Mouse (Mus musculus) lung, postnatal 0 days (tissue): ENCODE data around the gene Dazap1. TPM values are rescaled to one million over a fixed set of nuclear protein-coding genes. Genes with fewer than 3 reads are reported as not detected.

Source experiments
- ATAC-seq: fragments of 200-750 bp; cut with Nextera tagmentation; 2 replicates; pipeline ENCODE4 v1.8.0; 2017; ENCODE audit warnings: moderate library complexity
- DNase-seq: peaks from one replicate; pipeline ENCODE4 v3.0.0-alpha.2; 2016; ENCODE audit warnings: low spot score
- H3K27ac ChIP-seq: fragments of 300-500 bp; sonication (generic); 2 replicates; pipeline ENCODE4 v1.5.1; 2014; ENCODE audit warnings: antibody characterized with exemption, mild to moderate bottlenecking, low read length, mixed read lengths
- H3K27me3 ChIP-seq: fragments of 300-500 bp; sonication (generic); replicated peaks from 2 replicates; pipeline ENCODE4 v1.6.1; 2014; ENCODE audit warnings: low read length, mixed read lengths; ENCODE audit not compliant: insufficient read depth
- H3K36me3 ChIP-seq: fragments of 300-500 bp; sonication (generic); 2 replicates; pipeline ENCODE4 v1.6.1; 2014; ENCODE audit warnings: low read length, mixed read lengths; ENCODE audit not compliant: insufficient read depth
- H3K4me1 ChIP-seq: fragments of 300-500 bp; sonication (generic); 2 replicates; pipeline ENCODE4 v1.6.1; 2014; ENCODE audit warnings: antibody characterized with exemption, low read depth, low read length, mixed read lengths; ENCODE audit not compliant: insufficient read depth
- H3K4me2 ChIP-seq: fragments of 300-500 bp; sonication (generic); replicated peaks from 2 replicates; pipeline ENCODE4 v1.6.1; 2014; ENCODE audit warnings: low read depth, mild to moderate bottlenecking, low read length, moderate library complexity, mixed read lengths
- H3K4me3 ChIP-seq: fragments of 300-500 bp; sonication (generic); 2 replicates; pipeline ENCODE4 v1.5.1; 2014; ENCODE audit warnings: low read depth, low read length
- H3K9ac ChIP-seq: fragments of 300-500 bp; sonication (generic); replicated peaks from 2 replicates; pipeline ENCODE4 v1.6.1; 2014; ENCODE audit warnings: low read depth, mild to moderate bottlenecking
- H3K9me3 ChIP-seq: fragments of 300-500 bp; sonication (generic); 2 replicates; pipeline ENCODE4 v1.6.1; 2016; ENCODE audit warnings: low read length, mixed read lengths
- CTCF ChIP-seq: IDR thresholded peaks from 2 replicates; pipeline ENCODE4 v1.5.1; 2016; ENCODE audit warnings: antibody characterized with exemption, mild to moderate bottlenecking
- EP300 ChIP-seq: IDR thresholded peaks from 2 replicates; pipeline ENCODE4 v1.6.1; 2016; ENCODE audit warnings: antibody characterized with exemption, mild to moderate bottlenecking, control low read depth
- WGBS: fragments of 180-500 bp; shearing (Covaris S2); extraction: QIAGEN DNeasy Blood & Tissue Kit; methylation state at CpG from one replicate; pipeline ENCODE4 v1.1.7; 2014; 5-methylcytosine and 5-hydroxymethylcytosine counted together
- polyA plus RNA-seq: library from polyadenylated mRNA; unstranded; fragments of >200 nt; fragmentation: Nextera tagmentation; extraction: Ambion mirVana; gene quantifications from 2 replicates; pipeline ENCODE4 v1.2.1, GENCODE M21; 2015

Dazap1 gene
- polyA plus RNA-seq, 1 experiment from 2014 or later = 38.1 TPM

- Histone ChIP-seq H3K4me2 (peak overlapping the region; percentile 80), H3K27ac (peak overlapping the region; percentile 98), H3K36me3 (peaks cover 20% of the 10 kb centered on the region; the same call in 1 of the 2 replicates), H3K4me3 (peak overlapping the region; percentile 47), H3K9me3 (no peaks in the 10 kb centered on the region), H3K27me3 (no peaks in the 10 kb centered on the region), H3K4me1 (peaks cover 10% of the 10 kb centered on the region; the same call in 1 of the 2 replicates), H3K9ac (peak overlapping the region; percentile 39)
- DNase-seq (no peak), ATAC-seq (no peak)
- TF ChIP-seq CTCF (no peak), EP300 (no peak)
- 8% methylated on average over 19 of the region's 19 CpGs for WGBS
Measured at GRCm38 (mm10) chr10:80259861-80260641, 1.2 kb upstream of the Dazap1 start.

- TF ChIP-seq CTCF (no peak), EP300 (peak; percentile 73)
- peak; percentile 79 for ATAC-seq
- H3K4me3 ChIP-seq = peak overlapping the region; percentile 47
- peak overlapping the region; percentile 98 for H3K27ac ChIP-seq
- peak overlapping the region; percentile 80 for H3K4me2 ChIP-seq
- peaks cover 14% of the 10 kb centered on the region; the same call in 1 of the 2 replicates for H3K4me1 ChIP-seq
- H3K9ac ChIP-seq = peak overlapping the region; percentile 59
- no peaks in the 10 kb centered on the region for H3K27me3 ChIP-seq
- DNase-seq = peak; percentile 99
- peaks cover 5% of the 10 kb centered on the region; the same call in 1 of the 2 replicates for H3K36me3 ChIP-seq
- no peaks in the 10 kb centered on the region for H3K9me3 ChIP-seq
- WGBS = 0% methylated on average over 13 of the region's 14 CpGs
Measured at GRCm38 (mm10) chr10:80261585-80261968, 291 bp downstream of the Dazap1 start.

- Histone ChIP-seq H3K4me3 (peak overlapping the region; percentile 47; the same call in 1 of the 2 replicates), H3K4me1 (peaks cover 16% of the 10 kb centered on the region; the same call in 1 of the 2 replicates), H3K36me3 (no peaks in the 10 kb centered on the region), H3K4me2 (peak overlapping the region; percentile 80), H3K27me3 (no peaks in the 10 kb centered on the region), H3K27ac (peak overlapping the region; percentile 98; the same call in 1 of the 2 replicates), H3K9me3 (no peaks in the 10 kb centered on the region), H3K9ac (no peak overlapping the region)
- ATAC-seq (no peak), DNase-seq (no peak)
- no peak for TF ChIP-seq CTCF
- TF ChIP-seq EP300 = no peak
- WGBS = 64% methylated on average over 12 of the region's 12 CpGs
Measured at GRCm38 (mm10) chr10:80262169-80262568, 883 bp downstream of the Dazap1 start.

- Histone ChIP-seq H3K9ac (no peak overlapping the region), H3K36me3 (no peaks in the 10 kb centered on the region), H3K4me3 (no peak overlapping the region), H3K27me3 (no peaks in the 10 kb centered on the region), H3K4me1 (peaks cover 23% of the 10 kb centered on the region; the same call in 1 of the 2 replicates), H3K4me2 (no peak overlapping the region), H3K9me3 (no peaks in the 10 kb centered on the region), H3K27ac (no peak overlapping the region)
- no peak for ATAC-seq
- no peak for DNase-seq
- TF ChIP-seq CTCF = no peak
- no peak for TF ChIP-seq EP300
- 88% methylated on average over 10 of the region's 10 CpGs for WGBS
Measured at GRCm38 (mm10) chr10:80262776-80263365, 1.6 kb downstream of the Dazap1 start.

DNA sequence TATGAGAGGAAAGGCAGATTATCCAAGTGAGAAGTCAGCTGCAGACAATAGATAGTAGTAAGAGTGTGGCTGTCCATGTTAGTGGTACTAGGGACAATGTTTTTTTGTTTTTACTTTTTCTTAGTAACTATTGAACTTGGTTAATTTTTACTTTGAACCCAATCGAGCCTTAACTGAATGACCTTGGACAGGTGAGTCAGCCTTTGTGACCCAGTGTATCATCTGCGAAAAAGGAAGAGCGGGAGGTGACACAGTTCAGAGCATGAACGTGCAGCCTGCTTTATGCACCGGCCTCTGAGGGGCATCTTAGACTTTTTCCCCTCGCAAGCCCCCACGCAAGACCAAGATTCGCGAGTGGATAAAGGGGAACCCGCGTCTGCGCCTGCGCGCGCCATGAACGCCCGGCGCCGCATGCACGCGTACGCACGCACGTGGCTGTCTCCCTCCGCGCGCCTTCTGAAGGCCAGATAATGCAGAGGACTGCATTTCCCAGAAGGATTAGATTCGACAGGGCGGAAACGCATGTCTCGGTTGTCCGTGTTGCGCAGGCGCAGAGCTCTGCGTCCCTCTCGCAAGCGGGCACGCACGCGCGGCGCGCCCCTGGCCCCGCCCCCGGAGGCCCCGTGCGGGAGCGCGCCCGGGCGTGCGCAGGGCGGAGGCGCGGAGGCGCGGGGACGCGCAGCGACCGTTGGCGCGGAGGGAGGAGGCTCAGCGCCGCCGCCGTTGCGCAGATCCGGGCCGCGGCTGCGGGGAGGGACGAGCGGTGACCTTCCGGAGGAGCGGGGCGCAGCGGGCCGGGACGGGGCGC, 3.3 kb downstream of the Dazap1 start:
- ATAC-seq (peak; percentile 51), DNase-seq (peak; percentile 100)
- H3K36me3 ChIP-seq = no peaks in the 10 kb centered on the region
- peak overlapping the region; percentile 93 for H3K4me3 ChIP-seq
- WGBS = 2% methylated on average over 49 of the region's 81 CpGs
- H3K27me3 ChIP-seq = no peaks in the 10 kb centered on the region
- peak overlapping the region; percentile 79 for H3K27ac ChIP-seq
- no peaks in the 10 kb centered on the region for H3K9me3 ChIP-seq
- H3K4me1 ChIP-seq = peaks cover 28% of the 10 kb centered on the region; the same call in 1 of the 2 replicates
- TF ChIP-seq EP300 = no peak
- no peak for TF ChIP-seq CTCF
- peak overlapping the region; percentile 93 for H3K9ac ChIP-seq
- peak overlapping the region; percentile 64 for H3K4me2 ChIP-seq

DNA sequence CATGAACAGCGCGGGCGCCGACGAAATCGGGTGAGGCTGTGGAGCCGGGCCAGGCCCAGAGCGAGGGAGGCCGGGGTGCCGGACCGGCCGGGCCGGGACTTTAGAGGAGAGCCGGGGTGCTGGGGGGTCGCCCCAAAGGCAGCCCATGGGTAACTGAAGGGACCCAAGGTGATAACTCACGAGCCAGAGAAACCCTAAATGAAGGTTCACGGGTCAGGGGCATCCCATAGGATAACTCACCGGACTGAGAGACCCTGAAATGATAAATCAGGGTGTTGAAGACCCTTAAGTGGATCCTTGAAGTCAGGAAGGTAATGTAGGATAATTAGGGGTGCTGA, 3.8 kb downstream of the Dazap1 start:
- Histone ChIP-seq H3K9ac (peak overlapping the region; percentile 93), H3K36me3 (no peaks in the 10 kb centered on the region), H3K4me2 (peak overlapping the region; percentile 64), H3K27me3 (no peaks in the 10 kb centered on the region), H3K9me3 (no peaks in the 10 kb centered on the region), H3K4me1 (peaks cover 28% of the 10 kb centered on the region; the same call in 1 of the 2 replicates), H3K27ac (peak overlapping the region; percentile 79), H3K4me3 (peak overlapping the region; percentile 93)
- ATAC-seq = no peak
- DNase-seq = no peak
- TF ChIP-seq EP300 (no peak), CTCF (no peak)
- 0% methylated on average over 12 of the region's 18 CpGs for WGBS
